ENCODE assay signal across 8 mouse cellular contexts in the genomic region with DNA sequence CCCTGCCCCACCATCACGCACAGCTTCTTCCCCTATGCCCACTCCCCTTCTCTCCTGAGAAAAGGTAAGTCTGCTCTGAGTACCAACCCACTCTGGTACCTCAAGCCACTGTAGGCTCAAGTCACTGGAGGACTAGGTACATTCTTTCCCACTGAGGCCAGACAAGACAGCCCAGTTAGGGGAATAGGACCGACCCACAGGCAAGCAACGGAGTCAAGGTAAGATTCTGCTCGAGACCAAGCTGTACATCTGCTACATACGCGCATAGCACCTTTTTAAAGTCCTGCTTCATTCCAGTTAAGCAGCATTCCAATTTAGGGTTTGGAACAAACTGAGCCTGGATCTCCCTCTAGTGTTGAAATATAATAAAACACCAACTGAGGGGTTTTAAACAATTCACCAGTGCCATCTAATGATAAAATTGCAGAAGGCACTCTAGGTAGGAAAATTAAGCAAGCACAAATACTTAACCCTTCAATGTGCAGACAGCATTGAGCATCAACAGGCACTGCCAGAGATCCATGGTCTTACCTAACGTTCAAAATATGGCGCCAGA. TPM values are rescaled to one million over a fixed set of nuclear protein-coding genes. Genes with fewer than 3 reads are reported as not detected.
DNase-seq lines count a peak whose midpoint lies in the region; ATAC-seq and TF ChIP-seq lines count a peak whose summit lies in the region.

No protein-coding gene starts in this region.

- no peaks in the 10 kb centered on the region for H3K9me3 ChIP-seq in midbrain, embryonic 16.5 days (replicated peaks; ENCODE audit: control insufficient read depth, low read length, poor library complexity, severe bottlenecking)

- ATAC-seq in midbrain, embryonic 16.5 days, result peak; percentile 87

- H3K9ac ChIP-seq in midbrain, embryonic 16.5 days (ENCODE audit: low read depth, low read length), result no peak overlapping the region

- no peak overlapping the region for H3K4me3 ChIP-seq in left cerebral cortex, adult 2 months
- no peak overlapping the region for H3K4me3 ChIP-seq in midbrain, embryonic 16.5 days (ENCODE audit: low read depth, low read length)

- no peak for DNase-seq in left cerebral cortex, adult 2 months (ENCODE audit: extremely low spot score in 1 of 2, low spot score in 2 of 2)
- DNase-seq in left cerebral cortex, postnatal 36 days (ENCODE audit: low spot score in 2 of 2), result no peak
- DNase-seq in WW6 (ENCODE audit: low read depth, low spot score), result peak; percentile 40
- DNase-seq in forelimb bud, embryonic 11.5 days (ENCODE audit: low read depth, low spot score), result peak; percentile 81
- DNase-seq in kidney, postnatal 4 days, result peak; percentile 1 to 19
- no peak for DNase-seq in adrenal gland, adult 18-20 months (ENCODE audit: low spot score in 2 of 2)
- no peak for DNase-seq in cerebellum, adult 11-12 months

- peak; percentile 93 for TF ChIP-seq CTCF in left cerebral cortex, adult 2 months (IDR thresholded peaks at IDR 0.05)

- H3K4me2 ChIP-seq in midbrain, embryonic 16.5 days (ENCODE audit: low read length), result no peak overlapping the region

- H3K4me1 ChIP-seq in midbrain, embryonic 16.5 days (ENCODE audit: control insufficient read depth, insufficient read depth, low read length), result no peaks in the 10 kb centered on the region

- 28% methylated on average over 8 of the region's 8 CpGs for WGBS in midbrain, embryonic 16.5 days

- H3K27ac ChIP-seq in left cerebral cortex, adult 2 months, result no peak overlapping the region
- no peak overlapping the region for H3K27ac ChIP-seq in midbrain, embryonic 16.5 days (ENCODE audit: low read length)

- intact Hi-C loops in left cerebral cortex, adult 2 months (cut with DNase I), result loop anchor here (1.0 to 5.0 kb wide), 3 partner anchors 119 to 172 kb away; no protein-coding TSS in a partner anchor
- intact Hi-C loops in left cerebral cortex, postnatal 36 days (cut with DNase I), result loop anchor here (1.0 kb wide), 2 partner anchors 120 to 149 kb away; no protein-coding TSS in a partner anchor

- no peaks in the 10 kb centered on the region for H3K36me3 ChIP-seq in midbrain, embryonic 16.5 days (ENCODE audit: control insufficient read depth, insufficient read depth, low read length)

- H3K27me3 ChIP-seq in midbrain, embryonic 16.5 days (ENCODE audit: control insufficient read depth, insufficient read depth, low read depth, low read length), result no peaks in the 10 kb centered on the region

RNA-seq across cellular contexts. Expression of gene Lnp1, which starts 7.7 kb away (rescaled TPM):
- 1 to 10 TPM; 2.6 to 3.4 TPM for total RNA-seq in left cerebral cortex, adult 2 months (2021)
- total RNA-seq in left cerebral cortex, postnatal 36 days (2021), result 1 to 10 TPM; 3.1 to 3.7 TPM
- not detected in 2 replicates for polyA plus RNA-seq in midbrain, embryonic 16.5 days (2015; fragmentation: Nextera tagmentation; extraction: Ambion mirVana)
- total RNA-seq in adrenal gland, adult 18-20 months (2021), result not detected

RNA-seq across cellular contexts. Expression of gene Tmem45a, which starts 34.2 kb away (rescaled TPM):
- 1 to 10 TPM; 1.3 to 1.4 TPM for total RNA-seq in left cerebral cortex, adult 2 months (2021)
- total RNA-seq in left cerebral cortex, postnatal 36 days (2021), result 1 to 10 TPM in 1 of 2 experiments, under 1 TPM in 1; 0.54 to 1.4 TPM
- polyA plus RNA-seq in midbrain, embryonic 16.5 days (2015; fragmentation: Nextera tagmentation; extraction: Ambion mirVana), result 4.1 and 5.3 TPM in 2 replicates
- total RNA-seq in adrenal gland, adult 18-20 months (2021), result 1 to 10 TPM; 6.4 to 7.3 TPM

Comparison
In these comparisons a context has a peak if more than half of its experiments do, and no peak if none do; other contexts are left out.
1. DNase-seq: peak in WW6 (single experiment), forelimb bud, embryonic 11.5 days (single experiment) and kidney, postnatal 4 days (2 of 2); none in left cerebral cortex, adult 2 months (0 of 2), left cerebral cortex, postnatal 36 days (0 of 2), adrenal gland, adult 18-20 months (0 of 2) and cerebellum, adult 11-12 months (single experiment).